Mouse (Mus musculus) stomach, embryonic 15.5 days (tissue): ENCODE data around the gene Tead3. TPM values are rescaled to one million over a fixed set of nuclear protein-coding genes. Genes with fewer than 3 reads are reported as not detected.

Source experiments
- polyA plus RNA-seq: library from polyadenylated mRNA; unstranded; fragments of >200 nt; fragmentation: Nextera tagmentation; extraction: Ambion mirVana; gene quantifications from 2 replicates; pipeline ENCODE4 v1.2.1, GENCODE M21; 2015

Gene Tead3
- polyA plus RNA-seq, 1 experiment from 2014 or later, result 11.5 TPM

Other genes with a start within 250 kb of the Tead3 start
- 1.6 and 2.4 TPM in 2 replicates for gene Scube3, start 208.7 kb downstream of the Tead3 start, polyA plus RNA-seq
- gene Zfp523, start 173.7 kb downstream of the Tead3 start, polyA plus RNA-seq, result 28.1 and 36.2 TPM in 2 replicates
- gene Def6, start 143.0 kb downstream of the Tead3 start, polyA plus RNA-seq, result 9.6 and 10.0 TPM in 2 replicates
- gene Ppard, start 118.1 kb downstream of the Tead3 start, polyA plus RNA-seq, result 3.3 and 4.6 TPM in 2 replicates
- gene Fance, start 37.3 kb downstream of the Tead3 start, polyA plus RNA-seq, result 26.9 and 29.9 TPM in 2 replicates
- 490 and 616 TPM in 2 replicates for gene Rpl10a, start 22.3 kb downstream of the Tead3 start, polyA plus RNA-seq
- gene Tulp1, start 14.4 kb upstream of the Tead3 start, polyA plus RNA-seq, result 4.2 and 5.0 TPM in 2 replicates
- gene Fkbp5, start 166.7 kb upstream of the Tead3 start, polyA plus RNA-seq, result 24.1 and 24.6 TPM in 2 replicates
- not detected in 2 replicates for gene Armc12, start 180.0 kb upstream of the Tead3 start, polyA plus RNA-seq
- gene Clpsl2, start 198.6 kb upstream of the Tead3 start, polyA plus RNA-seq, result not detected in 2 replicates
- gene Clps, start 209.9 kb upstream of the Tead3 start, polyA plus RNA-seq, result 3,221 and 3,572 TPM in 2 replicates
- gene Lhfpl5, start 224.8 kb upstream of the Tead3 start, polyA plus RNA-seq, result 0.85 and 1.0 TPM in 2 replicates